Mouse (Mus musculus): ENCODE results near the gene Slc38a1.

Slc38a1 gene

GRCm38 (mm10) chr15:96608671-96609070 lies 34.0 kb downstream of the Slc38a1 start:
- no peak for DNase-seq (ENCODE audit: low read depth, low spot score)

DNA sequence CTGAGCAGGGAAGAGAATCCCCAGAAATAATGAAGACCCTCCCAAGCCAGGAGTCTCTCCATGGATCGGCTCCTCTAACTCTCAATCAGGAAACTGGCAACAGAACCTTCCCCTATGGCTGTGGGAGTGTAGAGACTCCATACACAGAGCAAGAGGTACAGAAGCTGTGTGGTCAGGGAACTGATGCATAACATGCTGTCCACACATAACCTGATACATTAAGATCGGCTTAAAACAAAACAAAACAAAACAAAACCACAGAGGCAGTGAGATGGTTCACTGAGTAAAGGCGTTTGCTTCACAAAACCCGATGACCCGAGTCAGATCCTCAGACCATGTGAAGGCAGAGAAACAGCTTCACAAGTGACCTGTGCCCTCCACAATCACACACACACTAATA lies 35.3 kb downstream of the Slc38a1 start:
- DNase-seq (ENCODE audit: low read depth, low spot score): peak; percentile 42

GRCm38 (mm10) chr15:96604282-96604681 lies 38.4 kb downstream of the Slc38a1 start:
- DNase-seq (ENCODE audit: low read depth, low spot score): peak; percentile 12

- no peak for DNase-seq (ENCODE audit: low read depth, low spot score)
Measured at GRCm38 (mm10) chr15:96602043-96602442, 40.7 kb downstream of the Slc38a1 start.

GRCm38 (mm10) chr15:96599852-96600781 lies 42.6 kb downstream of the Slc38a1 start:
- no peak for DNase-seq (ENCODE audit: low read depth, low spot score)

DNA sequence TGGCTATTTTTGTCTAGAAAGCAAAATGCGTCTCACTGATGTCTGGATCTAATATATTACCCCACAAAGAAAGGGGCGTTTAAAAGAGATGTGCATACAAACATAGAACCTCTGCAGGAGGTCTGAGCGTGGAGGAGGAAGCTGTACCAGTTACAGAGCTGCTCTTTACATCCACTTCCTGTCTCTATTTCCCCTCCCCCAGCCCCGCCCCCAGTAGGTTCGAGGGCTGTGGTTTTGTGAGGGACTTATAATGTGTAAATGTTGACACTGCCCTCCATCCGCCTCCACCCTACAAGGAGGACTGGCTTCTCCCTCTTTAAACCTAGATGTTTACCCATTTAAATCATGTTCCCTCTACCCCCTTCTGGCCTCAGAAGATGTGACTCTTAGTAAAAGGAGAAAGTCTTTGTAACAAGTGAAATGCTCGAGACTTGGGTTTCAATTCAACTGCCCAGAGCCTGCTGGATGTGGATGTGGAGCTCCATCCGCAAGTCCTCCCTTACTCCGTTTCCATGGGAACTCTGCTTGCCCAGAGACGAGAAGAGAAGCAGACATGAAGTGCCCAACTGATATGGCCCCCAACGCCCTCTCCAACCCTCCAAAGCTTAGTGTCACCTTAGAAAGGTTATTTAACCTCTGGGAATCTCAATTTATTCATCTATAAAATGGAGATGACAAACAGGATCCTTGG lies 43.7 kb downstream of the Slc38a1 start:
- peak; percentile 38 for DNase-seq (ENCODE audit: low read depth, low spot score)

- DNase-seq (ENCODE audit: low read depth, low spot score): no peak
Measured at GRCm38 (mm10) chr15:96597116-96597515, 45.6 kb downstream of the Slc38a1 start.

DNA sequence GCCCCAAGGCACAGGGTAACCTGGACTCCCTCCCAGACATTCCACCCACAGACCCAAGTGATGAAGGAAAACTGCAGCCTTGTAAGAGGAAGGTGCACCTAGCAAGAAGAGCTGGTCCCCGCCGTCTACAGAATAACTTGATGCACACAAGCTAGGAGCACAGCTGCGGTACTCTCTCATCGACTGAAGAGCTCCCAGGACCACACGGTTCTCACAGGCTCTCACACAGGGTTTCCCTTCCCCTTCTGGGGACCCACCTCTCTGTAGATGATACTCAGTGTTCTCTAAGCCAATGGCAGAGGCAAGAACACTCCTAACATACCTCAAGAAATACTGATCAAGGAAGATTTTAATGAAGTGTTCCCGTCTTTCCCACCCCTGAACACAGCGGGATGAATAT lies 48.4 kb downstream of the Slc38a1 start:
- peak; percentile 43 for DNase-seq (ENCODE audit: low read depth, low spot score)

- DNase-seq (ENCODE audit: low read depth, low spot score): no peak
Measured at GRCm38 (mm10) chr15:96593866-96594265, 48.8 kb downstream of the Slc38a1 start.

DNA sequence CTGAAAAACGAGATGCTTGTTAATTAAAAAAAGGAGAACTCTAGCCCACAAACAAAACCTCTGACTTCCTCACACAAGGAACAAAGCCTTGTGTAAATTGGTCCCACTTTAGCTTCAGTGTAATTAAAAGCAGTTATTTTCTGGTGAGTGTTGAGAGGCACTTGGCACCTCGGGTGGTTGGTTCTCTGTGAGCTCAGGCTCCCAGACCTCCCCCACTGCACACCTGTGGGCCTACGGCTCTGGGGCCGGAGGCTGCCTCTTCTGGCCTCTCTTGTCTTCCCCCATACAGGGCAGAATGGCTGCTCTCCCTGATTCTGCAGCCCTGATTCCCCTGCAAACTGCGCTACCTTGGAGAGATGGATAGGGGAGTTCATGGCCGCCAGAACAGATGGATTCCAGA lies 49.3 kb downstream of the Slc38a1 start:
- DNase-seq (ENCODE audit: low read depth, low spot score): no peak

DNA sequence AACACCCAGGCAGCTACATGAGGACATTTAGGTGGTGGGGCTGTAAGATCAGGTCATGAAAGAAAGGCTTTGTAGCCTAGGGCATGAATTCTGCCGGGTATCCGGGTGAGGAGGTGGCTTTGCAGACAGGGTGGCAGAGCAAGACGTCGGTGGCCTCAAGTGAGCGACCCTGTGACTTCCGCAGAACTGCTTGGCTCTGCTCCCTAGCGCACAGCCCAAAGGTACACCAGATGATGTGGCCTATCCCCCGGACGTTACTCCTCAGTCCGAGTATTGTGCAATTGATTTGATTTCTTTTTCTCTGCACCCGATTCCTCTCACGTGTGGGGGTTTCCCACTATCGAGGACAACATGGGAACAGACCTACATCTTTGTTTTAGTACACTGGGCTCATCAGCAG lies 49.7 kb downstream of the Slc38a1 start:
- DNase-seq (ENCODE audit: low read depth, low spot score): no peak

DNA sequence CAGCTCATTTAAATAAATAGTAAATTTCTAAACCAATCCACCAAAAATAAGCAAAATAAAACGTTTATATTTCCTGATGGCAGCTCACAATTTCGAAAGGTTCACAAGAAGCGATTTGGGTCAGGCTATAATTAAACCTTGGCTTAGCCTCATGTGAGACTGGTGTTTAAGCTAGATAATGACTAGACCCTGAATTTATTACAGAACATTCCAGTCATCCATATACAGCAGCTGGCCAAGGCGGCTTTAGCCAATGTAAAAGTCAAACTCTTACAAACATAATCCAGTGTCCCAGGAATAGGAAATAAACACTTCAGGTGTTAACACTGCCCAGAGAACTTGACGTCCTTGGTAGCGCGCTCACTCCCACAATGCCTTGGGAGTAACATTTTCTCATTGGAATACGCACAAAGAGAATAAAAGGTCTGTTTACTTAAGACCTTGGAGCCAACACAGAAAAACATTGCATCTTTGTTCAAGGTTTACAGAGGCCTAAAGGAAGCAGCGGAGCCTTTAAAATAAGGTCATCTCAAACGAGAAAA lies 50.8 kb downstream of the Slc38a1 start:
- no peak for DNase-seq (ENCODE audit: low read depth, low spot score)

DNA sequence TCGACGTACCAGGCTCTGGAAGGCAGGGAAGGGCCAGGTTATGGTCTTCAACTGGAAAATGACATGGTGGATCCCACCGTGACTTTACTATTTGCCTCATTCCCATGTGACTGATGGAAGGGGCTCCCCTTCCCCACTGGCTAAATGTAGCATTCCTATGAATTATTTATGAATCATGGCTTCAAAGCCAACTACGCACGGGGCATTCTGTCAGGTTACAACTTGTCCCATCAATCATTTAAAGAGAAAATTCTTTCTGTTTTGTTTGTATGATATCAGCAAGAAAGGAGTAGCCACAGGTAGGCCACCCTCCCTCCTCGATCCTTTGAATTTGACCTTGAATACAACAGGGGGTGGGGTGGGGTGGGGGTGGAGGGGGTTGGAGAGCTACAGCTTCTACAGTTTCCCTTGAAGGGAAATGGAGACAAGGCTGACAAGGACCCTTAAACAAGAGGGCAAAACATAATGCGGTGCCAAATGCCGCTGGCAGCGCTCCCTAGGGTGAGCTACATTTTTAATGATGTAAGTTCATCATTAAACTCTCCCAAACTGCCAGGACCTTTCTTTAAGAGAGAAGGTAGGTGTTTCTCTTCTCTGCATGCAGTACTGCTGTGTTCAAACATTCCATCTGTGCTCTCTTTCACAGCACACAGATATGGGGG lies 53.6 kb downstream of the Slc38a1 start:
- DNase-seq (ENCODE audit: low read depth, low spot score): no peak

GRCm38 (mm10) chr15:96587998-96588397 lies 54.7 kb downstream of the Slc38a1 start:
- no peak for DNase-seq (ENCODE audit: low read depth, low spot score)

- DNase-seq (ENCODE audit: low read depth, low spot score): no peak
Measured at GRCm38 (mm10) chr15:96583371-96584008, 59.2 kb downstream of the Slc38a1 start.

GRCm38 (mm10) chr15:96576998-96577397 lies 65.7 kb downstream of the Slc38a1 start:
- no peak for DNase-seq (ENCODE audit: low read depth, low spot score)

GRCm38 (mm10) chr15:96568983-96569363 lies 73.7 kb downstream of the Slc38a1 start:
- no peak for DNase-seq (ENCODE audit: low read depth, low spot score)

GRCm38 (mm10) chr15:96568271-96568982 lies 74.3 kb downstream of the Slc38a1 start:
- no peak for DNase-seq (ENCODE audit: low read depth, low spot score)

- no peak for DNase-seq (ENCODE audit: low read depth, low spot score)
Measured at GRCm38 (mm10) chr15:96566850-96567271, 75.9 kb downstream of the Slc38a1 start.

DNA sequence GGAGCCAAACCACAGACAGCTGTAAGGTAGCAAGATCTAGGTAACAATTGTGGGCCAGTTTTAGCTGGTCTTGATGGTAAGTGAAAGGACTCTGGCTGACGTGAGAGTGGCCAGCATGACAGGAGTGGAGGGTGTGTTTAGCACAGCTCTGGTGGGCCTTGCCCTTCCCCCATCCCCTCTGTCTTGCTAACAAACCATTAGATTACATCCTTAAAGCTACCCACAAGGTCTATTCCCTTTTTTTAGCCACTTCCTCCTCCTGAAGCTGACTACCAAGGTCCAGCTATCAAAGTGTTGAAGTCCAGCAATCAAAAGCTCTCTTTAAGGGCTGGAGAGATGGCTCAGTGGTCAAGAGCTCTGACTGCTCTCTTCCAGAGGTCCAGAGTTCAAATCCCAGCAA lies 78.9 kb downstream of the Slc38a1 start:
- DNase-seq (ENCODE audit: low read depth, low spot score): no peak

GRCm38 (mm10) chr15:96562521-96562920 lies 80.2 kb downstream of the Slc38a1 start:
- DNase-seq (ENCODE audit: low read depth, low spot score): no peak

Data from A20 (cell line).